Mouse (Mus musculus) cortical plate, adult 2 months (tissue): ENCODE data around the gene D17H6S53E.

ENCODE experiments used
- CTCF ChIP-seq: fragments of 200-500 bp; IDR thresholded peaks from 2 replicates; pipeline ENCODE4 v1.5.1; 2011; ENCODE audit warnings: mild to moderate bottlenecking, control low read depth, low read length; ENCODE audit not compliant: insufficient read depth; ENCODE audit errors: extremely low read depth
- POLR2A ChIP-seq: fragments of 200-500 bp; IDR thresholded peaks from 2 replicates; pipeline ENCODE4 v1.6.1; 2011; ENCODE audit warnings: mild to moderate bottlenecking, low read length, control low read depth; ENCODE audit not compliant: insufficient read depth; ENCODE audit errors: extremely low read depth

- TF ChIP-seq CTCF = no peak
- no peak for TF ChIP-seq POLR2A
Measured at GRCm38 (mm10) chr17:35082841-35083576, 43.2 kb upstream of the D17H6S53E start.
